Mouse (Mus musculus): ENCODE results near the gene Pde4d.

- TF ChIP-seq POLR2A (IDR thresholded peaks at IDR 0.05; ENCODE audit: insufficient read depth, low read depth, low read length): no peak
- no peak for TF ChIP-seq CTCF (IDR thresholded peaks at IDR 0.05; ENCODE audit: insufficient read depth, low read depth, low read length)
Measured at GRCm38 (mm10) chr13:109175852-109176621, 726.3 kb downstream of the Pde4d start.
